Mouse (Mus musculus): Measurements from ENCODE around the gene Atp5h.
"Not testable (repeated sequence)": the region's sequence is repeated elsewhere in the genome, so short reads cannot be mapped to it uniquely, and the experiment has no call there.

Gene Atp5h

DNA sequence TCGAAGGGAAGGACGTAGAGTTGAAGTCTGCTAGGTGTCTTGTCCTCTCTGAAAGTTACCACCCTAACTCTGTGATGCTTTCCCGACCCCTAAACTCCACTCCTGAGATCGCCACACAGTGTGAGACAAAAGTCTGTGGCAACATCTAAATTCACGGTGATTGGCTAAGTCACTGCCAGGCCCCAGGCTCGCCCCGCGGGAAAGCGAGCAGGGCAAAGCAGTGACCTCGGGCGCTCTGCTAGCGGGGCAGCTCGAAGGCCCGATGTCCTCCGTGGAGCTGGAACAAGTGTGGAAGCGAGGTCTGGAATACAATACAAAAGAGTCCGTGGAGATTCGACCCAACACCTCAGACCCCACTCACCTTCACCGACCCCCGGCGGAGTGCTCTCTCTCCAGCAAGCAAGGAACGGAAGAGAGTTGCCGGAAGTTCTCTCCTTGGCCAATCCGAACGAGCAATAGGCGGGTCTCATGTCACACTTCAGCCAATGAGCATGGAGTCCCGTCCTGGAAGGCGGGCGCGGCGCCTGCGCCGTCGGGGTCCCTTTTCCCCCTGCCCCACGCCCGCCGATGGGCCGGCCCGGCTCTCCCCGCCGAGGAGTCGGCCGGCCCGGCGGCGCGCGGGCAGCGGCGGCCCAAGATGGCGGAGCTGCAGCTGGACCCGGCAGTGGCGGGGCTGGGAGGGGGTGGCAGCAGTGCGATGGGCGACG, at the start of gene Atp5h, which contains the start of gene Kctd2:
Gene Atp5h (minus strand): TSS at position 432 of the 707 bp plus-strand sequence.
Gene Kctd2 (plus strand): TSS at position 598 of the 707 bp plus-strand sequence.
- DNase-seq (ENCODE audit: low read depth, low spot score): peak; percentile 99

DNA sequence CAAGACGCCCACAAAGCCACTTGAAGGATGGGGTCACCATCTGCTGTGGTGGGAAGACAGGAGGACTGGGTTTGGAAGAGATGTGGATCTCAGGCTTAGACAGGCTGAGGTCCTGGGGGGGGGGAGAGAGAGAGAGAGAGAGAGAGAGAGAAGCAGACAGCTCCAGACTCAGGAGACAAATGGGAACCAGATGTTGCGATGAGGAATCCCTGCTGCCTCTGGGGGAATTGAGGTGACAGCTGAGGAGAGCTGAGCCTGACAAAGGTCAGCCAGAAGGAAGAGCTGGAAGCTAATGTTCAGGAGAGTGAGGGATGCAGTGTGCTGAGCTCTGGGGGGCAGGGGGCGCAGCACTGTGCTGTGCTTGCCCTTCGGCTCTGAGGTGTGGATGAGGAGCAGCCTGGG, 47.5 kb upstream of the Atp5h start:
- DNase-seq (ENCODE audit: low read depth, low spot score): no peak

DNA sequence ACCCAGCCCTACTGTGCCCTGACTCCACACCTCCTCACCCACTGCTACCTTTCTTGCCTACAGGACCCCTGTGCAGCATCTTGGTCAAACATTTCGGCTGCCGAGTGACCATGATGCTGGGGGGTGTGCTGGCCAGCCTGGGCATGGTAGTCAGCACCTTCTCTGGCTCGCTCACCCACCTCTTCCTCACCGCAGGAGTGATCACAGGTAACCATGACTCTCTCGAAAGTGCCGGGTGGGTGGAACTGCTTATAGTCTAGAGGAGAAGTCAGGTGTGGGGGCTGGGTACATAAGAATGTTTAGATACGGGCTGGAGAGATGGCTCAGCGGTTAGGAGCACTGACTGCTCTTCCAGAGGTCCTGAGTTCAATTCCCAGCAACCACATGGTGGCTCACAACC, 45.1 kb upstream of the Atp5h start:
- no peak for DNase-seq (ENCODE audit: low read depth, low spot score)

- no peak for DNase-seq (ENCODE audit: low read depth, low spot score)
Measured at GRCm38 (mm10) chr11:115463397-115463796, 43.6 kb upstream of the Atp5h start.

GRCm38 (mm10) chr11:115462243-115462891, 42.6 kb upstream of the Atp5h start, which contains the start of gene Slc16a5:
Gene Slc16a5, plus strand, starts transcription at chr11:115462474.
- no peak for DNase-seq (ENCODE audit: low read depth, low spot score)

GRCm38 (mm10) chr11:115461846-115462242, 42.1 kb upstream of the Atp5h start:
- DNase-seq (ENCODE audit: low read depth, low spot score): no peak

- DNase-seq (ENCODE audit: low read depth, low spot score): no peak
Measured at GRCm38 (mm10) chr11:115460976-115461375, 41.2 kb upstream of the Atp5h start.

- no peak for DNase-seq (ENCODE audit: low read depth, low spot score)
Measured at GRCm38 (mm10) chr11:115457405-115457804, 37.6 kb upstream of the Atp5h start.

DNA sequence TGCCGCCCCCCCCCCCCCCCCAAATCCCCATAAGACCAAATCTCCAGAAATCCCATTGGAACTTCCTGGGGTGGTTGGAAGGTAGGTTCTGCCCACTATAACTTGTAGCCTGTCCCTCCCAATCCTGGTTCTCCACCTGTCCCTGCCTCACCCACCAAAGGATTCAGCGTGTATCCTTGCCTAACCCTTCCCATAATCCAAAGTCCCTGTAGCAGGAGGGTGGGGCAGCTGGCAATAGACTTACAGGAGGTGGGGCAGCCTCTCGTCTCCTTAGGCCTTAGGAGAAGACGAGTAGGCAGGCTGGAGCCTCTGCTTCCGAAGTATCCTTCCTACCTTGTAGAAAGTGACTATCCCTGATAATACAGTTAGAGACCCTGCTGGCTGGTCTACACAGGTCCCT, 36.4 kb upstream of the Atp5h start:
- no peak for DNase-seq (ENCODE audit: low read depth, low spot score)

GRCm38 (mm10) chr11:115455619-115456018, 35.9 kb upstream of the Atp5h start:
- DNase-seq (ENCODE audit: low read depth, low spot score): no peak

GRCm38 (mm10) chr11:115454822-115455221, 35.1 kb upstream of the Atp5h start:
- DNase-seq (ENCODE audit: low read depth, low spot score): not testable (repeated sequence)

DNA sequence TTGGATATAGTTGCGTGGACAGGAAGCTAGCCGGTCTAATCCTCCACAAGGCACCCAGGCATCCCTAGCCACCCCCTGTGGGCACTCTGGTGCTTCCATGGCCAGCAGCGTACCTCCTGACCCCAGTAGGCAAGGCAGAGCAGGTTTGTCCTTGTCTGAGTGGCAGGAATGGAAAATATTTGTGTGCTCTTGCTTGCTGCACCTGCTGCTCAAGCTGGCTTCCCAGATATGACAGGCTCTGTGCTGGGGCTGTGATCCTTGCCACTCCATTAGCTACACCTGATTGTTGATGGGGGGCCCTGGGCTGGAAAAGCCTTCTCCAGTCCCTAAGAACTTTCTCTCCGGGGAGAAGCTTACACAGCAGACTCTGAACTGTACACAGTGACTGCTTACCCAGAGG, 33.5 kb upstream of the Atp5h start:
- DNase-seq (ENCODE audit: low read depth, low spot score): no peak

DNA sequence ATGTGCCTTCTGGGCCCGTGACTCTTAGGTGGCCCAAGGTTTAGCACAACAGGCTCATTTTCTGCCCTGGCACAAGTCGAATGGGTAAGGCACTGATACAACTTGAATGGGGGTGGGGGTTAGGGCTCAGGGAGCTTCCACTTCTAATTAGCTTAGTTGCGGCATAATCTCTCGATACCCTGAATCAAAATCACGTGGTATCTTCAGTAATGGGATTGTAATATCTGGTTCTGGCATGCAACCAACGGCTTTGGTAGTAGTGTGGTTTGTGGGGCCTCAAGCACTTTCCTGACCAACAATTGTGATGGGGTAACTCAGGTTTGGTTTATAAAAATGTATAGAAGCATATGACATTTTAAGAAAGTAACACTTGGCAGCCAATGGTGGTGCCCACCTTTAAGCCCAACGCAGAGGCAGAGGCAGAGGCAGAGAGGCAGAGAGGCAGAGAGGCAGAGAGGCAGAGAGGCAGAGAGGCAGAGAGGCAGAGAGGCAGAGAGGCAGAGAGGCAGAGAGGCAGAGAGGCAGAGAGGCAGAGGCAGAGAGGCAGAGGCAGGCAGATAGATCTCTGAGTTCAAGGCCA, 32.6 kb upstream of the Atp5h start:
- DNase-seq (ENCODE audit: low read depth, low spot score): no peak

GRCm38 (mm10) chr11:115451781-115452241, 32.0 kb upstream of the Atp5h start:
- no peak for DNase-seq (ENCODE audit: low read depth, low spot score)

- no peak for DNase-seq (ENCODE audit: low read depth, low spot score)
Measured at GRCm38 (mm10) chr11:115450176-115450575, 30.4 kb upstream of the Atp5h start.

DNA sequence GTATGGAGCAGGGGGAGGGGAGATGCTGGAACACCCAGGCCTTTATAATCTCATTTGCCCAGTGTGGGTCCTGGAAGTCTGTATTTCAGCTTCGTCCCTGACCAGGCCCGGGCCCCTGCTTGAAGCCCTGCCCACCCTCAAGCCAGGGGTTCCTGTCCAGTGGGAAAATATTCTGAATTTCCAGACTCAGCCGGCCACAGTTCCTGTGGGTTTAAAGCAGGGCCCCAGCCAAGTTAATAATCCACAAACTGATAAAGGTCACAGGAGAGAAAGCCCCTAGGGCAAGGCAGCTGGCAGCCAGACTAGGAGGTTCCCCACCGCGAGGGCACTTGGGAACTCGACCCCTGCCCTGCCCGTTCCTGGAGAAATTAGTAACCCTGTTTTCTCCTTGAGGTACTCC, 29.2 kb upstream of the Atp5h start:
- DNase-seq (ENCODE audit: low read depth, low spot score): no peak

GRCm38 (mm10) chr11:115448075-115448474, 28.3 kb upstream of the Atp5h start:
- DNase-seq (ENCODE audit: low read depth, low spot score): no peak

GRCm38 (mm10) chr11:115447321-115447885, 27.6 kb upstream of the Atp5h start:
- DNase-seq (ENCODE audit: low read depth, low spot score): no peak

GRCm38 (mm10) chr11:115446906-115447305, 27.1 kb upstream of the Atp5h start:
- no peak for DNase-seq (ENCODE audit: low read depth, low spot score)

- DNase-seq (ENCODE audit: low read depth, low spot score): no peak
Measured at GRCm38 (mm10) chr11:115441417-115441816, 21.7 kb upstream of the Atp5h start.

GRCm38 (mm10) chr11:115439906-115440595, 20.3 kb upstream of the Atp5h start, which contains the start of gene Trim80:
Gene Trim80, plus strand, starts transcription at chr11:115440545.
- DNase-seq (ENCODE audit: low read depth, low spot score): no peak

GRCm38 (mm10) chr11:115439326-115439725, 19.6 kb upstream of the Atp5h start:
- DNase-seq (ENCODE audit: low read depth, low spot score): no peak

Data from brain, adult 2 months (tissue).